Mouse (Mus musculus): ENCODE measurements around the gene Ngfr. TPM values are rescaled to one million over a fixed set of nuclear protein-coding genes. Genes with fewer than 3 reads are reported as not detected.

Ngfr gene
- polyA plus RNA-seq, 1 experiment from 2014 or later = 13.4 TPM

GRCm38 (mm10) chr11:95557719-95558118 is 29.8 kb downstream of the Ngfr start:
- H3K4me1 ChIP-seq (ENCODE audit: control insufficient read depth, insufficient read depth, low read length) = peaks cover 18% of the 10 kb centered on the region
- WGBS = 45% methylated on average over 6 of the region's 6 CpGs

GRCm38 (mm10) chr11:95557032-95557431 is 30.5 kb downstream of the Ngfr start:
- Histone ChIP-seq H3K9ac (ENCODE audit: low read length) (no peak overlapping the region), H3K27me3 (ENCODE audit: control insufficient read depth, insufficient read depth, low read length) (no peaks in the 10 kb centered on the region), H3K27ac (replicated peaks; ENCODE audit: low read depth, low read length) (no peak overlapping the region), H3K4me2 (ENCODE audit: low read depth, severe bottlenecking) (no peak overlapping the region), H3K36me3 (ENCODE audit: control insufficient read depth, insufficient read depth, low read length) (no peaks in the 10 kb centered on the region), H3K4me3 (ENCODE audit: low read depth, low read length) (no peak overlapping the region), H3K9me3 (ENCODE audit: control insufficient read depth, low read length) (no peaks in the 10 kb centered on the region), H3K4me1 (ENCODE audit: control insufficient read depth, insufficient read depth, low read length) (peaks cover 18% of the 10 kb centered on the region)
- ATAC-seq (ENCODE audit: insufficient number of reproducible peaks, low FRiP score, low TSS enrichment, low read depth) (no peak), DNase-seq (ENCODE audit: low spot score) (no peak)
- WGBS = 81% methylated on average over 6 of the region's 6 CpGs

More at GRCm38 (mm10) chr11:95557719-95558118, 29.8 kb downstream of the Ngfr start:
- Histone ChIP-seq H3K4me2 (ENCODE audit: low read depth, severe bottlenecking) (no peak overlapping the region), H3K36me3 (ENCODE audit: control insufficient read depth, insufficient read depth, low read length) (no peaks in the 10 kb centered on the region), H3K27me3 (ENCODE audit: control insufficient read depth, insufficient read depth, low read length) (no peaks in the 10 kb centered on the region), H3K27ac (replicated peaks; ENCODE audit: low read depth, low read length) (no peak overlapping the region), H3K9ac (ENCODE audit: low read length) (no peak overlapping the region), H3K9me3 (ENCODE audit: control insufficient read depth, low read length) (no peaks in the 10 kb centered on the region), H3K4me3 (ENCODE audit: low read depth, low read length) (no peak overlapping the region)
- ATAC-seq (ENCODE audit: insufficient number of reproducible peaks, low FRiP score, low TSS enrichment, low read depth) (no peak), DNase-seq (ENCODE audit: low spot score) (no peak)

- Histone ChIP-seq H3K9ac (ENCODE audit: low read length) (no peak overlapping the region), H3K4me1 (ENCODE audit: control insufficient read depth, insufficient read depth, low read length) (peaks cover 18% of the 10 kb centered on the region), H3K4me2 (ENCODE audit: low read depth, severe bottlenecking) (no peak overlapping the region; the same call in 1 of the 2 replicates), H3K27me3 (ENCODE audit: control insufficient read depth, insufficient read depth, low read length) (no peaks in the 10 kb centered on the region), H3K9me3 (ENCODE audit: control insufficient read depth, low read length) (no peaks in the 10 kb centered on the region), H3K36me3 (ENCODE audit: control insufficient read depth, insufficient read depth, low read length) (no peaks in the 10 kb centered on the region), H3K27ac (replicated peaks; ENCODE audit: low read depth, low read length) (peak overlapping the region; percentile 72), H3K4me3 (ENCODE audit: low read depth, low read length) (no peak overlapping the region)
- 14% methylated on average over 8 of the region's 8 CpGs for WGBS
- peak; percentile 69 for DNase-seq (ENCODE audit: low spot score)
- ATAC-seq (ENCODE audit: insufficient number of reproducible peaks, low FRiP score, low TSS enrichment, low read depth) = peak; percentile 68
These were observed 32.3 kb downstream of the Ngfr start for GRCm38 (mm10) chr11:95555279-95555678.

- WGBS = 86% methylated on average over 12 of the region's 12 CpGs
- Histone ChIP-seq H3K4me1 (ENCODE audit: control insufficient read depth, insufficient read depth, low read length) (peaks cover 6% of the 10 kb centered on the region), H3K9me3 (ENCODE audit: control insufficient read depth, low read length) (no peaks in the 10 kb centered on the region), H3K9ac (ENCODE audit: low read length) (no peak overlapping the region), H3K4me3 (ENCODE audit: low read depth, low read length) (no peak overlapping the region), H3K36me3 (ENCODE audit: control insufficient read depth, insufficient read depth, low read length) (no peaks in the 10 kb centered on the region), H3K27ac (replicated peaks; ENCODE audit: low read depth, low read length) (no peak overlapping the region), H3K4me2 (ENCODE audit: low read depth, severe bottlenecking) (no peak overlapping the region), H3K27me3 (ENCODE audit: control insufficient read depth, insufficient read depth, low read length) (no peaks in the 10 kb centered on the region)
- no peak for ATAC-seq (ENCODE audit: insufficient number of reproducible peaks, low FRiP score, low TSS enrichment, low read depth)
- DNase-seq (ENCODE audit: low spot score) = no peak
These were observed 37.1 kb downstream of the Ngfr start for GRCm38 (mm10) chr11:95550301-95551021.

DNA sequence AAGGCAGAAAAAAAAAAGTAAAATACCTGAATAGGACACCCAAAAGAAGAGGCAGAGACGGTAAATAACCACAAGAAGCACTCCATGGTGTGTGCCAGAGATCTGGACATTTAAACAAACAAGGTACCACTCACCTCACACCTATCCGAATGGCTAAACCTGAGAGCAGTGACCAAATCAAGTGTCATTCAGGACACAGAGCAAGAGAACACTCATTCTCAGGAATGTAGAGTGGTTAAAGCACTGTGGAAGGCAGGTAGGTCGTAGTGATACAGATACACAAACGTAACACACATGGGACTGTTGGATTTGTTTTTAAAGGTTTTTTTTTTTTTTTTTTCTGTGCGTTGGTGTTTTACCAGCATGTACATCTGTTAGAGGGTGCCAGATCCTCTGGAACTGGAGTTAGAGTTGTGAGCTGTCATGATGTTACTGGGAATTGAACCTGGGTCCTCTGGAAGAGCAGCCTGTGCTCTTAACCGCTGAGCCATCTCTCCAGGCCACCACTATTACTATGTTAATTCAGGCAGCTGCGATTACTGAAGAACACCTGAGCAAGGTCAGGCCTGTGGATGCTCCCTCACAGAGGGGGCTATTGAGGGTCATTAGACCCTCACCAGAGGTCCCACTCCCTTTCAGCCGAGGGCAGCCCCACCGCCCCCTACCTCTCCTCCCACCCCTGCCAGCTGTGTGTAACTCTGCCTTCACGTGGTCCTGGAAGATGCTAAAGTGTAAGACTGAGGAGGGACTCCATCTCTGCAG is 41.3 kb downstream of the Ngfr start:
- Histone ChIP-seq H3K36me3 (ENCODE audit: control insufficient read depth, insufficient read depth, low read length) (no peaks in the 10 kb centered on the region), H3K9me3 (ENCODE audit: control insufficient read depth, low read length) (no peaks in the 10 kb centered on the region), H3K27me3 (ENCODE audit: control insufficient read depth, insufficient read depth, low read length) (no peaks in the 10 kb centered on the region), H3K4me3 (ENCODE audit: low read depth, low read length) (no peak overlapping the region), H3K4me2 (ENCODE audit: low read depth, severe bottlenecking) (no peak overlapping the region), H3K27ac (replicated peaks; ENCODE audit: low read depth, low read length) (no peak overlapping the region), H3K4me1 (ENCODE audit: control insufficient read depth, insufficient read depth, low read length) (peaks cover 5% of the 10 kb centered on the region; the same call in 1 of the 2 replicates), H3K9ac (ENCODE audit: low read length) (no peak overlapping the region)
- DNase-seq (ENCODE audit: low spot score) (no peak), ATAC-seq (ENCODE audit: insufficient number of reproducible peaks, low FRiP score, low TSS enrichment, low read depth) (no peak)
- WGBS = 65% methylated on average over 10 of the region's 10 CpGs

DNA sequence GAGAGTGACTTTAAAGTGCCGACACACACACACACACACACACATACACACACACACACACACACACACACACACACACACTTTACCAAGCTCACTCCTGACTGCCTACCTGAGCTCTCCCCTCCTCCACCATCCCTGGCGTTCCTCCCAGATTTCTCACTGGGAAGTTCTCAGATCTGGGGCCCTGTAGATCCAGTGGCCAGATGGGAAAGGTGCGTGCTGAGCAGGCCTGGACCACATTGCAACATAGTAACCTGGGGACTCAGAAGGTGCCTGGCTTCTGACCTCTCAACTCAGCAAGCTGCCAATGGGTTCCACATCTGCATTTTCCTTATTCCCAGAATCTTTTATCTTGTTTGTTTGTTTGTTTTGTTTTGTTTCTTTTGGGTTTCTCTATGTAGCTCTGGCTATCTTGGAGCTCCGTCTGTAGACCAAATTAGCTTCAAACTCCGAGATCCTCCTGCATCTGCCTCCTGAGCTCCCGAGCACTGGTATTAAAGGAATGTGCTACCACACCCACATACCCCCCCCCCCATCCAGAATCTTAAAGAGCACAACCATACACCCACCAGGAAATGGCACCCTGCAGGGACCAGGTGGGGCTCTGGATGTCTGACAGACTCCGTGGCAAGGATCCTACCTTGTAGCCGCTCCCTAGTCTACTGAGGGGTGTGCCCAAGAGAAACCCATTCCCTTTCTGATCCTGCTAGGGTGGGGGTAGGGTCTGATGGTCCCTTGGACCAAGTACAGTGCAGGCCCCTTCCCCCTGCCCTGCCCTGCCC is 42.8 kb downstream of the Ngfr start:
- Histone ChIP-seq H3K4me2 (ENCODE audit: low read depth, severe bottlenecking) (no peak overlapping the region), H3K9me3 (ENCODE audit: control insufficient read depth, low read length) (no peaks in the 10 kb centered on the region), H3K4me3 (ENCODE audit: low read depth, low read length) (no peak overlapping the region), H3K27ac (replicated peaks; ENCODE audit: low read depth, low read length) (no peak overlapping the region), H3K36me3 (ENCODE audit: control insufficient read depth, insufficient read depth, low read length) (no peaks in the 10 kb centered on the region), H3K27me3 (ENCODE audit: control insufficient read depth, insufficient read depth, low read length) (no peaks in the 10 kb centered on the region), H3K9ac (ENCODE audit: low read length) (no peak overlapping the region), H3K4me1 (ENCODE audit: control insufficient read depth, insufficient read depth, low read length) (peaks cover 17% of the 10 kb centered on the region)
- WGBS = 86% methylated on average over 8 of the region's 8 CpGs
- ATAC-seq (ENCODE audit: insufficient number of reproducible peaks, low FRiP score, low TSS enrichment, low read depth) (no peak), DNase-seq (ENCODE audit: low spot score) (no peak)

DNA sequence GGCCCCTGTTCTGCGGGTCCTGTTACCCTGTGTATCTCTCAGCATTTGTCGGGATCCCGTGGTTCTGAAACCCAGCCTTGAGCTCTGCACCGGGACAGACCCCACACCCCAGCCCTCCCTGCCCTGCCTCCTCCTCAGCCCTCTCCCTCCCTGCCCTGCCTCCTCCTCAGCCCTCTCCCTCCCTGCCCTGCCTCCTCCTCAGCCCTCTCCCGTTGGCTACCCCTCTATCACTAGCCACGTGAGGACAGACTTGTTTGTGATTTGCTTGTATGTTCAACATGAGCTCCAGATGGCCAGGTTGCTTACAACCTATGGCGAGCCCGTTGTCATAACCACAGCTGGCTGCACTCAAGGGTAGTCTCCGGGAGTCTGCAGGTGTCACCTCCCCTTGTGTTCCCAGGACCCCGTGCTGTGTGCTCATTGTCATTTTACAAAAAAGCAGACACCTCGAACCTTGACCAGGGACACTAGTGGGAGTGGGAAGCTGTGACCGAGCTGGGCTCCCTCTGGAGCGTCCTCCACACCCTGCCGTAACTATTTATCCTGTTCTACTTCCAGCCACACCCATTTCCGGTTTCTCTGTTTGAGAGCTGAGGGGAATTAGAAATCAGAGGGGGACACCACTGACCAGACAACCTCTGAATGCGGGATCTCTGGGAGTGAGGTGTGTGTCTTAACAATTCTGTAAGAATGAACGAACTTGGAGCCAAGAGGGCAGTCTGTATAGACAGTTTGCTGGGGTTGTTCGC is 46.7 kb downstream of the Ngfr start:
- no peak overlapping the region; the same call in 1 of the 2 replicates for H3K27ac ChIP-seq (replicated peaks; ENCODE audit: low read depth, low read length)
- H3K36me3 ChIP-seq (ENCODE audit: control insufficient read depth, insufficient read depth, low read length) = no peaks in the 10 kb centered on the region
- no peak overlapping the region for H3K4me2 ChIP-seq (ENCODE audit: low read depth, severe bottlenecking)
- H3K27me3 ChIP-seq (ENCODE audit: control insufficient read depth, insufficient read depth, low read length) = no peaks in the 10 kb centered on the region
- no peak overlapping the region for H3K4me3 ChIP-seq (ENCODE audit: low read depth, low read length)
- H3K4me1 ChIP-seq (ENCODE audit: control insufficient read depth, insufficient read depth, low read length) = peaks cover 20% of the 10 kb centered on the region
- no peaks in the 10 kb centered on the region for H3K9me3 ChIP-seq (ENCODE audit: control insufficient read depth, low read length)
- no peak overlapping the region for H3K9ac ChIP-seq (ENCODE audit: low read length)
- DNase-seq (ENCODE audit: low spot score) = no peak
- 28% methylated on average over 18 of the region's 18 CpGs for WGBS
- ATAC-seq (ENCODE audit: insufficient number of reproducible peaks, low FRiP score, low TSS enrichment, low read depth) = no peak
